Mouse (Mus musculus) megakaryocyte, embryonic 14.5 days (primary cell): Measurements from ENCODE around the gene AC134908.4.

ENCODE experiments used
- FLI1 ChIP-seq: IDR thresholded peaks from 2 replicates; pipeline ENCODE4 v1.6.1; 2012; ENCODE audit warnings: low read length, inconsistent platforms, mixed read lengths
- GATA1 ChIP-seq: IDR thresholded peaks from 3 replicates; pipeline ENCODE4 v1.6.1; 2012; ENCODE audit warnings: mixed read lengths, low read length, inconsistent platforms, borderline replicate concordance

GRCm38 (mm10) chr17:25836397-25837075 is 41.1 kb upstream of the AC134908.4 start:
- TF ChIP-seq GATA1 (no peak), FLI1 (no peak)
